Mouse (Mus musculus) gastrocnemius, adult 18-20 months (tissue): ENCODE measurements around the gene Plagl1. TPM values are rescaled to one million over a fixed set of nuclear protein-coding genes. Genes with fewer than 3 reads are reported as not detected.
A peak's percentile ranks its signal among the peaks of the same experiment; 100 is the strongest.
"Not testable (repeated sequence)": the region's sequence is repeated elsewhere in the genome, so short reads cannot be mapped to it uniquely, and the experiment has no call there.

Experiments
- DNase-seq: peaks from one replicate; pipeline ENCODE4 v3.0.0; 2021; ENCODE audit warnings: low spot score
- long read RNA-seq, 2 experiments: library from polyadenylated mRNA; stranded (forward); transcript quantifications; one replicate each; pipeline ENCODE4 v2.0.0; 2021
- total RNA-seq, 2 experiments: library from RNA; stranded (reverse); gene quantifications; 2 replicates each; pipeline ENCODE4 v1.2.3; 2021

The Plagl1 gene
- total RNA-seq: 1 to 10 TPM in 1 of 2 experiments, under 1 TPM in 1; 0.88 to 1.1 TPM
- long read RNA-seq, experiment 1: 0 reads
- long read RNA-seq, experiment 2: 0 reads

DNA sequence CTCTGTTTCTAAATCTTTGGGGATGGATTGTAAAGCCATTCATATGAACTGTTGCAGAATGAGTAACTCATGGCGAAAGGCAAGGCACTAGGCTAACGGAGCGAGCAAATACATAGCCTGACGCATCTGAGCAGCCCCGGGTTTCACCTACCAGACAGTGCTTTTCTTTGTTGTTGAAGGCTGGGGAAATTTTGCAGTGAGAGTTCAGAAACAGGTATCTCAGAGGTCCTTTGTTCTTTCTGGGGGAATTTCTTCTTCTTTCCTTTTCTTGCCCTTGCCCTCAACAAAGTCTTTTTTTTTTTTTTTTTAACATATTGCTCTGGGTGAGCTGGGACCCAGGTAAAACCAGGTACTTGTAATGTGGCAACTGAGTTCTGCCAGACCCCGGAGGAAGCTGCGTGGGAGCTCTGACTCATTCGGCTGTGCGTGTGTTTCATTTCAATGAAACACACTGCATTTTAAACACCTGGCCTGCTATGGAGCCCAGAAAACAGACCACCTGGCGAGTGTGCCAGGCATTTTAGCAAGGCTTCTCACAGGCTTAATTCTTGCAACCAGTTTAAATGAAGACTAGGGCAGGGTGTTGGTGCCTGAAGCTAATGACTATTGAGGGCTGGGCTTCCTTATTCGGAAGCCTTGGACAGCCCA, at the start of gene Plagl1:
Gene Plagl1, plus strand, starts transcription at position 484 of the 648 bp plus-strand sequence.
- DNase-seq: no peak

DNA sequence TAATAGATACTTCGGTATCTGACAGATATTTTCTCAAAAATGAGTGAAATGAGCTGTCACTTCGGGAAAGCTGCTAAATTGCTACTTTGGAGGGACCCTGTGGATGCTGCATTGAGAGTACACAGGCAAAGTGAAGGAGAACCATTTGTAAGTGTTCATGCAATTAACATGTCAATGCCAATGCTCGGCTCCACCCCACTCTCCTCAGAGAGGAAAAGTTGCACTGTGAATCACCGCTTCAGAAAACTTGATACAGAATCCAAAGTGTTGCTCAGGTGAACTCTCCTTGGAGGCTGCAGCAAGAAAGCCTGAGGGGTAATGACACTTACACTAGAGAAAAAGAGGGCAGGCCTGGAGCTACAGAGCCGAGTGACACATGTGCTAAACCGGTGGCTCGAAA, 46.3 kb upstream of the Plagl1 start:
- no peak for DNase-seq

DNA sequence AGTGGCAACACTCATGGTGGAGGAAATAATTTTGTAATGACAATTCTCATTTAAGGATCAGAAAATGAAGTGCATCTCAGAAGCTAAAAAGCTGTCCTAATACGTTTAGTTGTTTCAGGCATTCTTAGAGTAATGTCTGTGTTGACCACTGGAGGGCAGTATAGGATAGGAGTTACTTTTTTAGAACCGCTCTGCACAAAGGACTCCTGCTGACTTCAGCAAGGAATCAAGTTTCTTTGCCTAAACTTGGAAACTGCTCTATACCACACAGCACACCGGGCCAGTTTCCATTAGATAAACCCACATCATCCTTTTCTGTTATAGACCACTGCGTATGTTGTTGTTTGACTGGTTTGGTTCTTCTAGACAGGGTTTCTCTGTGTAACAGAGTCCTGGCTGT, 43.7 kb upstream of the Plagl1 start:
- peak; percentile 81 for DNase-seq

DNA sequence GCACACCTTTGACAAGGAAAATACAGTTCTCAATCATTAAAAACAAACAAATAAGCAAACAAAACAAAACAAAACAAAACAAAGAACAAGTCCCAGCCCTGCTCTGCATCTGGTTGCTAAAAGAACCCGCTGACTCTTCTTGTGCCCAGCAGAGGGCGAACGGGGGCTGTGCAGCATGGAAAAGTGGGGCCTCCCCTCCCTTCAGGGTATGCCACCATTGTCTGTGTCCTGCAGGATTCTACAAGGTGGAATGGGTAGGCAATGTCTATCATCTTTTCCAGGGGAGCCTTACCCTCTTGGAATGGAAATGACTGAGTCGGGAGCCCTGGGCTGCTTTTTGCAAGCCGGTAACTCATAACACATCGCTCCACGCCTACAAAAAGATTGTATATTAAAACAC, 41.8 kb upstream of the Plagl1 start:
- DNase-seq: no peak

DNA sequence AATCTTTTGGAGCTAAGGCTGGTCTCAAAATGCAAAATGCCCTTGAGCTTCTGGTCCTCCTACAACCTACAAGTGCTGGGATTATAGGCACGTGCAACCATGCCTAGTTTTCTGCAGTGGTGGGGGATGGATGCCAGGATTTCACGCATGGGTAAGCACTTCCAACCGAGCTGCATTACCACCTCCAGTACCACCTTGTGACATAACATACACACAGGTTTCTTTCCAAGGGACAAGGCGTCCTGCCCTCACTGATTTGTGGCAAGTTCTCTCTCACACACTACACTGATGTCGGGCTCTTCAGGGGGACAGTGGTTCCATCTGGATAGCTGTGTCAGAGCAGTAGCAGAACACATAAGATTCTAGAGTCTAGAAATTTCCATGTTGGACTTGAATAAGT, 41.3 kb upstream of the Plagl1 start:
- no peak for DNase-seq

DNA sequence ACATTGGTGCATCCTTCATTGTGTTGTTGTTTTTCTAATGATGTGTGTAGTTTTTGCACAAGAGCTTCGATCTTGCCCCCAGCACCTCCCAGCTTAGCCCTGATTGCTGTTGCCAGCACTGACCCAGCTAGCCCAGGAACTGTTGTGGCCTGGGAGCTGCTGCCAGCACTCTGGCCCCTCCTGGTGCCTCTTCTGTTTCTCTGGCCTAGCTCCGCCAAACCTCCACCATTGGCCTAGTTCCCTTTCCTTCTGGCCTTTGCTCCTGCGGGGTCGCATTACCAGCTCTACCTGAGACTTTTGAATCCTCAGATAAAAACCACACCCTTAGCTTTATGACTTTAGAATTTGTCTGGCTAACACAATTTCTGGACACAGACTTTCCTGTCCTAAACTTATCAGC, 38.2 kb upstream of the Plagl1 start:
- DNase-seq: no peak

DNA sequence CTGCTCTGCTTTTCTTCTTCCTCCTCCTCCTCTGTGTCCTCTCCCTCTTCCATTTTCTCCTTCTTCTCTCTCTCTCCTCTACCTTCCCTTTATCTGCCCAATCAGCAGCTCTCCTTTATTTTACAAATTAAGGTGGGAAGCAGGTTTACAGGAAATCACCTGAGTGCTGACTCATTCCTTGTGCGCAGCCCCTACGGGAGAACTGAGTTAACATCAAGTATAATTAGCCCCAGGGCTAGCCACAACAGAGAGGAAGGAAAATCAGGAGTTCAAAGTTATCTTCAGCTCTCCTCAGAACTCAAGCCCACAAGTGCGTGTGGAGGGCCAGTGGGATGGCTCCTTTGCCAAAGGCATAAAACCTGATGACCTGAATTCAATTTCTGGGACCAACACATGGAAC, 36.3 kb upstream of the Plagl1 start:
- DNase-seq: not testable (repeated sequence)

DNA sequence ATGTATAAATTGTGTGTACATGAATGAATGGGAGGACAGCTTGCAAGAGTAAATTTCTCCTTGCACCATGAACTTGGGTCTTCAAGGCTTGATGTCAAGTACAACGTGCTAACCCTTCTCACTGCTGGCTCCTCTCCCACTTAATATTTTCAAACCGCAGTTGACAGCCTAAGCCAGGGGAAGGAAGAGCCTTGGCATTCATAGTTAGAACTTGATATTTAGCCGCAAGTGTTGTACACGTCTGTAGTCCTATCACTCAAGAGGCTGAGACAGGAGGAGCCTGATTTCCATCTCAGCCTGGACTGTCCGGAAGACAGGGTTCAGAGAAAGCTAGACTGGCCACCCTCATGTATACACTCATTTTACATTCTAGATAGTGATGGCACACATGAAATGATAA, 32.6 kb upstream of the Plagl1 start:
- DNase-seq: no peak

DNA sequence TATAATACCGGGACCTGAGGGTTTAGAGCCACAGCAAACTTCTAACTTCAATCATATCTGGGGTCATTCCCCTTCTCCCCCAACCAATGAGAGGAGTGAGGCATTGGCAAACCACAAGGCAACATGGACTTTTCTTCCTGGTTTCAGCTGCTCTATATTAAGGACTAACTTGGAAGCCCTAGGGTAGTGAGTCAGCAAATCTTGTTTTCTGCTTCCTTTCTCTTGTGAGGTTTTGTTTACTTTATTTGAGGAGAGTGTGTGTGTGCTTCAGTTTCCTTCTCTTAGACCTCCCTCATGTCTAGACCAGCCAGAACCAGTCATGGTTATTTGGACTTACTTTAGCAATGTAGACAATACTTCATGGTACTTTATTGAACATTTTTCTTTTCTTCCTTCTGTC, 32.1 kb upstream of the Plagl1 start:
- DNase-seq: no peak

DNA sequence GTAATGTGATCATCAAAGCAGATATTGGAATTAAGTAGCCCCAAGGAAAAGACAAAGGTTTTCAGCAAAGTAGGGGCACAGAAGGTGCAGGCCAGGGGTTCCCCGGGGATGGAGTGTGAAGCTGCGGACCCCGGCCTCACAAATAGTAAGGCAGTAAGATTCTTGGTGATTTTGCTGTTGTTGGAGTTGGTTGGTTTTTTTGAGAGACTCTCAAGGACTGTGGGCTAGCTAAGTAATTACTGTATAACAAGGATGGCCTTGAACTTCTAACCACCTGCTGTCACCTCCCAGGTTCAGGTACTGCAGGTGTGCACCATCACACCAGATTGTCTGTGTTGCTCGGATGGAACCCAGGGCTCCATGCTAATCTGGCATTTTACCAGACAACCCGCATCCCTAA, 30.9 kb upstream of the Plagl1 start:
- DNase-seq: no peak

DNA sequence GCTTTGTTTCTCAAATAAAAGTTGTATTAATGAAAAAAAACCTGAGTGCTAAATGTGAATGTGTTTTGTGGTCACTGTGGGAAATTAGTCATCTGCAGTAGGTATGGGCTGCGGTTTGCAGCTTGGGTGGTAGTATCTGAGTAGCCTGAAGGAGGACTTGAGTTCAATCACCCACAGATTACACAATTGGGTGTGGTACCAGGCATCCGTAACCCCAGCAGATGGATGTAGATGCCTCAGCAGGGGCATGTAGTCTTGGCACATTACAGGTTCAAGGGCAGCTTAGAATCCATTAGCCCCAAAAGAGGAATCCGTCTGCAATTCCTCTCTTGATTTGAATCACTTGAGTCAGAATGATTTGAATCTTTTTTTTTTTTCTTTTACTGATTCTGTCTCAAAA, 25.0 kb upstream of the Plagl1 start:
- DNase-seq: no peak

DNA sequence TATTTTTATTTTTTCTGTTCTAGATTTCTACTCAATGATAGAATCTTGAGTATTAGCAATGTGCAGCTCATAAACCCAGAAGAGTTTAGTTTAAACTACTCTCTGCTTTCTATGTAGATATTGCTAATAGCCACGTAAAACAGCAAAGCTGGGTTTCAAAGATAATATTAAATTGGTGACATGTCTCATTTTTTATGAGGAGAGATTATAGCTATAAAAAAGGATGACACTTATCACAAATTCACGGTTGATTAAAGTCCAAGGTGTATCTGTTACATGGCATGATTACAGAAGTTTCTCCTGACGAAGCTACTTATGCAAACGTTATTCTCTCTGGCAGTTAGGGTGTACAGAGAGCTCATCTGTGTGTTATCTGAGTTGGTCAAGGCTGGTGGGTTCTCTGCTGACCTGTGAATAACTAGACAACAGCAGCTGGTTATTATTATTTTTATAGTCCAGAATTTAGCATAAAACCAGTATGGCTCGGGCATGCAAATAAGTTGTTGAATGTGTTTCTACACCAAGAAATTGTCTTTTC, 20.6 kb upstream of the Plagl1 start:
- no peak for DNase-seq

DNA sequence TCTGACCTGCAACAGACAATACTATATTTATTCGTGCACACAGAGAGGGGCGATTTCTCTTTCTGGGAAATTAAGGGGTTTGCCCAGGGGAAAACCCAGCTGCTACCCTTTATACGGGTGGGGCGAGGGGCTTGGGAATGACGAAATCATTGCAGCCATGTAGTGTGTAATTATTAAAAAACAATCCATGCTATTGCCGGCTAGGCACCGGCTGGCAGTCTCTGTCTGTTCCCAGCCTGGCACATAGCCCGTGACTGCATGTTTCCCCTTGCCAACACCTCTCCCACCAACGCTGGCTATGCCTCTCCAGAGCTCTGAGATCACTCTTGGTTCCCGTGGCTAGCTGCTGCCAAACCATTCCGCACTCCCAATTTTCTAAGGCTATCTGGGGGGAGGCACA, 15.6 kb upstream of the Plagl1 start:
- no peak for DNase-seq

DNA sequence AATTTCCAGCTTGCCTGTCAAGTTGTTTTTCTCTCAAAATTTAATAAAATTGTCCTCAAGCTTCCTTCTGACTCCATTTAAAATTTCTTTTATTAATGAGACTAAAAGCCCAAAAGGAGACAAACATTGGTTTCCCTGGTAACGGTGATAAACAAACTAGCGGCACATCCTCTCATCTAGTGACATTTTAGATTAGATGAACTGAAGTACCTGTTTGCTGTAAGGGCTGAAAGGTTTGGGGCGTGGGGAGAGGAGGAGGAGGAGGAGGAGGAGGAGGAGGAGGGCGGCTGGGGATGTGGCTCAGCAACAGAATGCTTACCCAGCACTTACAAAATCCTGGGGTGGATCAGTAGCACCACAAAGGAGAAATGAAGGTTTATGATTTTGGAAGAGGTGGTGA, 12.5 kb upstream of the Plagl1 start:
- DNase-seq: no peak

DNA sequence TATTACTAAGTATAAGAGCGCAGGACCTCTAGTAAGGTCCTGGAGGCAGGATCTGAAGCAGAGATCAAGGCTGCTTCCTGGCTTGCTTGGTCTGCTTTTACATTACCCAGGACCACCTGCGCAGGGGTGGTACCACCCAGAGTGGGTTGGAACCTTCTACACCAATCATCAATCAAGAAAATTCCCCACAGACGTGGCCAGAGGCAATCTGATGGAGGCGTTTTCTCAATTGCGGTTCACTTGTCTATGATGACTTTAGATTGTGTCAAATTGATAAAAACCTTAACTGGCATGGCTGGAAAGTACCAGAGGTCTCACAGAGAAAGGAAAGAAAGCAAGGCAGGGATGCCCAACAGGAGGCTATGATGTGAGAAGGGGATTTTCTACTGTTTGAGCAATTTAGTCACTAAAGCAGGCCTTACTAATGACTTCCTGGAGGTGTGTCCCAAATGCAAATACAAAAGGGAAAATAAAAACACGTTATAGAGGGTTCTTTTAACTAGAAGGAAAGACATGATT, 3.4 kb upstream of the Plagl1 start:
- DNase-seq: no peak

DNA sequence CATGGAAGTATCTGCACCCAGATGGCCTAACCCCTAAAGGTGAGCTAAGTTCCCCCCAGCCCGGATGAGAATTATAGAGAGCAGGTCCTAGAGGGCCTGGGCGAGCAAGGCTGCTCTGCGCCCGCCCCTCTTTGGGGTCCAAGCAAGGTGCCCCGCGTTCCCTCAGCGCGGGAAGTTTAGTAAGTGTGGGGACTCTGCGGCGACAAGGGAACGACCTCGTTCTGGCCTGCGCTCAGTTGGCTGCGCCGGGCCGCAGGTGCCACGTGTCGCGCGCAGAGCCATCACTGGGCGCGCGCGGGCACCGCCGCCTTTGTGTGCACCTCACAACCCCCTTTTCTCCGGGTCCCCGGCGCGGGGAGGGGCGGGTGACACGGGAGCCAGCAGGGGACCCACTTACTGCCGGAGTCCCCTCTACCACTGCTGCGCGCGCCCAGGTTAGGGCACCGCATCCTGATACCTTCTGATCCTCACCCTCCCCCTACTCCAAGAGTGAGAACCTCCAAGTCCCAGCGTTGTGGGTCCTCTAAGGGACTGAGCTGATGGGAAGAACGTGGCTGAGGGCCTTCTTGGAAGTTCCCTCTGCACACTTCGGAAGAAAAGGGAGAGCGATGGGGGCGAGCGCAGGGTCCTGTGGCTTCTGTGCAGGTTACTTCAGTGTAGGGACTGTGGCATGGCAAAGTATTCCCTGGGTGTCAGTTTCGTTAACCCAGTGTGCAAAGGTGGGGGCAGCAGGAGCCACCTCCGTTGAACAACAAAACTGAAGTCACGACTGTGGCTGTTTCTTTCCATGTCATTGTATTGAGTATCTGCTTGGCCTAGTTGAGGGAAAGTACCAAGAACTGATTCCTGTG, 742 bp downstream of the Plagl1 start:
- DNase-seq: no peak

DNA sequence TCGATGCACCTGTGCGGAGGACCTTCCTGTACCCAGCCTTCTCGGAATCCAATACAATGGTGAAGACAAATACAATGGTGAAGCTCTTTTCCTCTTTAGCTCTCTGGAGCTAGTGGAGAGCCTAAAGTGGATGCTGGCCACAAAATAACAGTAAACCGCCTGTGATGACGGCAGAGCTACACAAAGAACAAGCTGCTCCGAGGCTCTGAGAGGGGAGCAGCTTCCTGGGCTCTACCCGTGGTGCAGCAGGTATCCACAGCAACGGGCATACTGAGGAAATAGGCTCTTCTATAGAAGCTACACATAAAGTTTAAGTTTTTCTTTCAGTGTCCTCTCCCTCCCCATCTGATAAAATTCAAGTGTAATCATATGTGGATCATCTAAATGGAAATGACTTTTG, 2.1 kb downstream of the Plagl1 start:
- DNase-seq: no peak

DNA sequence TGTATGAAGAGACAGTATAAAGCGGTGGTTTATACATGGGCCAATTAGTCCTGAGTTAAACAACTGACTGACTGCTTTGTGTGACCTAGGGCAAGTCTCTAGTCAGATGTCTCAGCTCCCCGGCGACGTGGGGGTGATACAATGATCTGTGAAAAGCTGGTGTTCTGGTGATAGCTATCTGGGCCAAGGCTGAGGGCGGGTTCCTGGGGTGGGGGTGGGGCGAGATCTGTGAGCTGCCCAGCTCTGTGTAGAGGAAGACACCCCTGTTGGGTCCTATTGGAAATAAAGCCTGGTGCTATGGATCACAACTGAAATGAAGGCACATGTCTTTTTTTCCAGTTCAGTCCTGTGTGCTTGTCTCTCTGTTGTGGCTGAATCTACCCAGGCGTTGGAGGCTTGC, 3.2 kb downstream of the Plagl1 start:
- no peak for DNase-seq

DNA sequence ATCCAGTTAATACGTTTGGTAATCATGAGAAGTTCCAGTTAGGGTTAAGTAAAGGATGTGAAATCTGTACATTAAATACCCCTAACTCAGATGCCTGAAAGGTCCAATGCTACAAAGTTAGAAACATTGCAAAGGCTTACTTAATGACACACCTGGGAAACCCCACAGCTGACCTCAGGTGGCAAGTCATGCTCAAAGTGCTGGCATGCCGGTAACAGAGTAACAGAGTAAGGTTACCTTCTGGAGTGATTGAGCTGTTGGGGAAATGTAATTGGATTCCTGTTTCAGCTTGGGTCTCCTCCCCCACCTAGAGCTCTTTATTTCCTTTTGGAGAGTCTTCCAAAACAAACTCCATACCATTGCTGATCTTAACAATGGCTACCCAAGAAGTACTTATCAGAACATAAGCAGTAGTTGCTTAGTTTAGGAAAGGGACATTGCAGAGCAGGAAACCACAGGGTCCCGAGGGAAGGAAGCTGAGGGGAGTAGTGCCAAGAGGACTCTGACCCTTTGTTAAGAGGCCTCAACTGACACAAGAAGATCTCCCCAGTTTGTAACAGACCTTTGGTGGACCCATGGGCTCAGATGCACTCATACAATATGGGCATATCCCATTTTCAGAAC, 4.9 kb downstream of the Plagl1 start:
- no peak for DNase-seq

DNA sequence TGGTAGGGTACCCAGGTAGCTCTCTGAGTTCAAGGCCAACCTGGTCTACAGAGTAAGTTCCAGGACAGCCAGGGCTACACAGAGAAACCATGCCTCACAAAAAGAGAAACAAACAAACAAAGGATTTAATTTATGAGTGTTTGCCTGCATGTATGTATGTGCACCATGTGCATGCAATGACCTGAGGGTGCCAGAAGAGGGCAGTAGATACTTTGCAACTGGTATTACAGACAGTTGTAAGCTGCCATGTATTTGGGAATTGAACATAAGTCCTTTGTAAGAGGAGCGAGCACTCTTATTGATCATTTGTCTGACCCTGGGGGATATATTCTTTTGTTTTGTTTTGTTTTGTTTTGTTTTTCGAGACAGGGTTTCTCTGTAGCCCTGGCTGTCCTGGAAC, 10.7 kb downstream of the Plagl1 start:
- no peak for DNase-seq

DNA sequence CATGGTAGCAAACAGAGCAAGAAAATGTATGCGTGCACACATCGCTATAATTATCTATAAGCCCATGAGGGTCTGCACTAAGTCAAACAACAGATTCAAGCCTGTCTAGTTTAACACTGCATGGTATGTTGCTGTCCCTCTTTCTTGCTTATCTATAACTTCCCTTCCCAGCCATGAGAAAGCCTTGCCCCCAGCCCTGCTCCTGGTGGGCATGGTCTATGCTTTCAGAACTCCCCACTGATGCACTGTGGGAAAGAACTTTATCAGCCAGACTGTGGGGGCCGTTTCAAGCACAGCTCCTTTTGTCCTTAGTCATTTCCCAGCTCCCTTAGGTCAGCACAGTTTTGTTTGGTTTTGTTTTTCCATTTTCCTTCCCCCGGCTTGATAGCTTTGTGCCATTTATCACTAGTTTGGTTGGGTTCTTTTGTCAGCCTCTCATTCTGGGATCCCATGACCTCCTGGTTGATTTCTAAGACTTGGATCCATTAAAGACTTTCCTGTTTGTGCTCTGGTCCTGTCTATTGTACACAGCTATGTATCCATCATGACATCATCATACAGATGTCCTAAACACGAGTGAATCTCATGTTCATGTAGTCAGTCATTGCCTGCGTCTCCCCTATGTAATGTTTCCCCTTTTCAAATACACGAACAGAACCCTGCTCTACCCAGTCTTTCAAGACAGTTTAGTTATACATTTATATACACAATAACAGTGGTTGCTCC, 16.7 kb downstream of the Plagl1 start:
- DNase-seq: no peak
